Mouse (Mus musculus): ENCODE data around the gene Gm5483.

GRCm38 (mm10) chr16:36203846-36204245, 19.8 kb downstream of the Gm5483 start:
- TF ChIP-seq GATA1 (IDR thresholded peaks at IDR 0.05; ENCODE audit: borderline replicate concordance, low read length): no peak
- no peak for TF ChIP-seq CTCF (IDR thresholded peaks at IDR 0.05; ENCODE audit: low read depth, low read length)
- TF ChIP-seq POLR2AphosphoS5 (IDR thresholded peaks at IDR 0.05; ENCODE audit: insufficient replicate concordance, low read depth, low read length): no peak
- no peak for TF ChIP-seq TAL1 (conservative IDR thresholded peaks at IDR 0.05; ENCODE audit: low read depth, low read length)

All from G1E (cell line).